Mouse (Mus musculus): ENCODE data around the gene Pum2.
"Not testable (repeated sequence)": the region's sequence is repeated elsewhere in the genome, so short reads cannot be mapped to it uniquely, and the experiment has no call there.

Gene Pum2

DNA sequence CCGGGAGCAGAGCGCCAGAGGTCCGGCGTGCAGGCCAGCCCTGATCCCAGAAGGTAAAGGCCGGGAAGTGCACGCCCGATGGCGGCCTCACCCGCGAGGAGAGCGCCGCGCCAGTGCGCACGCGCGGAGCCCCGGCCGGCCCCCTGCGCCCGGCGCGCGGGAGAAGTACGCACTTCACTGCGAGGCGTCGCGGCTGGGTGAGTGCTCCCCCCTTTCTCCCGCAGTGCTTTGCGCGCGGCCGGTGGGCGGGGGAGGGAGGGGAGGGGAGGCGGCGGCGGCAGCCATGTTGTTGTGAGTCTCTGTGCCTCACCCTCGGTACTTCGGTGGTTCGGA, at the start of gene Pum2:
Gene Pum2 (plus strand): TSS at position 161 of the 333 bp plus-strand sequence.
- in situ Hi-C loops (cut with MboI; ENCODE audit: low pct_unique_long_range_greater_than_20kb in 1 of 2, low sequenced_read_pairs in 2 of 2, unreplicated experiment in 1 of 2): no loop called here

DNA sequence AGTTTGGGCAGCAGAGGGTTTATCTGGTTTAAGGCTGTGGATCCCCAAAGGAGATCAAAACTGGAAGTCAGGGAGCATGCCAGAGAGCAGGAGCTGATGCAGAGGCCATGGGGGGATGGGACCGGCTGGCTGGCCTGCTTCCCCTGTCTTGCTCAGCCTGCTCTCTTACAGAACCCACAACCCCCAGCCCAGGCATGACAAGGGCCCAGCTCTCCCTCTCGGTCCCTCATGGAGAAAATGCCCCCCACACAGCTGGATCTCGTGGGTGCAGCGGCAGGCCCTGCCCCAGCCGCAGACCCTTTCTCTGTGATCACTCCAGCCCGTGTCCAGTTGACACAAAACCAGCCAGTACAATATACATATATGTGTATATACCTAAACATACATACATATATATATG, 44.4 kb upstream of the Pum2 start:
- in situ Hi-C loops (cut with MboI; ENCODE audit: low pct_unique_long_range_greater_than_20kb in 1 of 2, low sequenced_read_pairs in 2 of 2, unreplicated experiment in 1 of 2): no loop called here

DNA sequence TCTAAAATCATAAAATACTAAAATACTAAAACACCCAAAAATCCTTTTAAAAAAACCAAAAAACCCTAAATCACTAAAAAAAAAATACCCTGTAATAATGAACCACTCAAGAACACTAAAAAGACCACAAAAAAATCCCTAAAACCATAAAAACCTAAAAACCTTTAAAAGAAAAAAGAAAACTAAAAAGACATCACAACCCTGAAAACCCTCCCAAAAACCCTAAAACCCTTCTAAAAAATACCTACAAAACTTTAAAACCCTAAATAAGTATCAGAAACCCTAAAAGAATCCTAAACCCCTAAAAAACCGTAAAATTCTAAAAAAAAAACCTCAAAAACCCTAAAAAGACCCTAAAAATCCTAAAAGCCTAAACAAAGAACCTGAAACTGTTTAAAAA, 42.2 kb upstream of the Pum2 start:
- in situ Hi-C loops (cut with MboI; ENCODE audit: low pct_unique_long_range_greater_than_20kb in 1 of 2, low sequenced_read_pairs in 2 of 2, unreplicated experiment in 1 of 2): no loop called here

DNA sequence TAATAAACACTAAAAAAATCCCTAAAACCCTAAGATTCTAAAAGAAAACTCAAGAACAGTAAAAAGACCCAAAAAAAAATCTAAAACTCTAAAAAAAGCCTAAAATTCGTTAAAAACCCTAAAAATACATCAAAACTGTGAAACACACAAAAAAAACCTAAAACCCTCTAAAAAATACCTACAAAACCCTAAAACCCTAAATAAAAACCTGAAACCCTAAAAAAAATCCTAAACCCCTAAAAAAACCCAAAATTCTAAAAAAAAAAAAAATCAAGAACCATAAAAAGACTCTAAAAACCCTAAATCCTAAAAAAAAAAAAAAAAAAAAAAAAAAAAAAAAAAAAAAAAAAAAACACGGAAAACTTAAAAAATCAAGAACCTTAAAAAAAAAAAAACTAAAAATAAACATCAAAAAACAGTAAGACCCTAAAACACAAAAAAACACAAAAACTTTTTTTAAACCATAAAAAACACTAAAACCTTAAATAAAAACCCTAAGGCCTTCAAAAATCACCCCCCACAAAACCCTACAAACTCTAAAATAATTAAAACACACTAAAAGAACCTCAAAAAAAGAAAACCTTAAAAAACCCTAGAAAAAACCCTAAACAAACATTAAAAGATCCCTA, 41.1 kb upstream of the Pum2 start:
- in situ Hi-C loops (cut with MboI; ENCODE audit: low pct_unique_long_range_greater_than_20kb in 1 of 2, low sequenced_read_pairs in 2 of 2, unreplicated experiment in 1 of 2): no loop called here

DNA sequence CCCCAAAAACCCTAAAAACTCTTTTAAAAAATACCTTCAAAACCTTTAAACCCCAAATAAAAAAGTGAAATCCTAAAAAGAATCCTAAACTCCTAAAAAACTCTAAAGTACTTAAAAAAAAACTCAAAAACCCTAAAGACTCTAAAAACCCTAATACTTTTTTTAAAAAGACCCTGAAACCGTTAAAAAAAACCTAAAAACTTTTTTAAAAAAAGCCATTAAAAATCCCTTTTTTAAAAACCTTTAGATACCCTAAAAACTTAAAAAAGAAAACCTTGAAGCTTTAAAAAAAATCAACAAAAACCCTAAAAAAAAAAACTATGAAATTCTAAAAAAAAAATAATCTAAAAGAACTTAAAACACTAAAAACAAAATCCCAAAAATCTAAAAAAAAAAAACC, 39.6 kb upstream of the Pum2 start:
- in situ Hi-C loops (cut with MboI; ENCODE audit: low pct_unique_long_range_greater_than_20kb in 1 of 2, low sequenced_read_pairs in 2 of 2, unreplicated experiment in 1 of 2): no loop called here

DNA sequence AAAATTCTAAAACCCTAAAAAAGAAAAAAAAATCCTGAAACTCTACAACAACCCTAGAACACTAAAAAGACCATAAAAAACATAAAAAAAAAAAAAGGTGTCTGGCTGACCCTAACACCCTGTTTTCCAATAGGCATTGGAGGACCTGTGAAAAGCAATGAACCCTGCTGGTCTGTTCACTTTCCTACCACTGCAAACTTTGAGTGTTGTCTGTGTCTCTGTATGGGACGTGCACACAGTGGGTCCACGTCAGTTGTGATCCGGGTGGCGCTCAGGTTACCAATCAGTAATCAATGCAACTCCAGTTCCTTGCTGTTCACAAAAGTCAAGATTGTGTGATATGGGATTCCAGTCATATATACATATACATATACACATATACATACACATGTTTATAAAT, 38.4 kb upstream of the Pum2 start:
- in situ Hi-C loops (cut with MboI; ENCODE audit: low pct_unique_long_range_greater_than_20kb in 1 of 2, low sequenced_read_pairs in 2 of 2, unreplicated experiment in 1 of 2): no loop called here

DNA sequence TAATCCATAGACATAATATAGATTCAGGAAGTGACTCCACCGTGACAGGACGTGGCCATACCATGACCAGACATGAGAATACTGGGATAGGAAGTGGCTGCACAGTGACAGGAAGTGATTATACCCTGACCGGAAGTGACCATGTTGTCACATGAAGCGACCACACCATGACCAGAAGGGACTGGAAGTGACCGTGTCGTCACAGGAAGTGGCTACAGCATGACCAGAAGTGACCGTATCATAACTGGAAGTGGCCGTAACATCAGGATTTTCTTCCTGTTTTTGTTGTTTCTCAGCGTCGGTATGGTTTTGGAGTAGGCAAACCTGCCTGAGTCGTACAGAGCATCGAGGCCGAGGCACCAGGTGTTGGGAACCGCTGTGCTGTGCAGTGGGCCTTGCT, 37.0 kb upstream of the Pum2 start:
- in situ Hi-C loops (cut with MboI; ENCODE audit: low pct_unique_long_range_greater_than_20kb in 1 of 2, low sequenced_read_pairs in 2 of 2, unreplicated experiment in 1 of 2): no loop called here

DNA sequence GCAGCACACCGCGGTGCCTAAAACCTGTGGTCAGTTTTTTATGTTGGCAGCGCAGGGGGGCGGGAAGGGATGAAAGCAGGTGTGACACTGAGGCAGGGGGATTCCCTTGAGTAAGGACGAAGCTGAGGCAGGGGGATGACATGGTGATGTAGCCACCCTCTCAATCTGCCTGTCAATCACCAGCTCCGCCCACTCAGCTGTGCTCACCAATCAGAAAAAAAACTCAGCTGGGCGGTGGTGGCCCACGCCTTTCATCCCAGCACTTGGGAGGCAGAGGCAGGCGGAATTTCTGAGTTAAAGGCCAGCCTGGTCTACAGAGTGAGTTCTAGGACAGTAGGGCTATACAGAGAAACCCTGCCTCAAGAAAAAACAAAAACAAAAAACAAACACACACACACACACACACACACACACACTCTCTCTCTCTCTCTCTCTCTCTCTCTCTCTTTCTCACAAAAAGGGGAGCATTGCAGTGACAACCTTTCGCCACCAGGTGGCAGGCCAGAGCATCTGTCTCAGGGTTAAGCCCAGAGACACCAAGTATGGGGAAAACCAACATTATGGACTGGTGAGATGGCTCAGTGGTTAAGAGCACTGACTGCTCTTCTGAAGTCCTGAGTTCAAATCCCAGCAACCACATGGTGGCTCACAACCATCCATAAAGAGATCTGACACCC, 35.4 kb upstream of the Pum2 start:
- in situ Hi-C loops (cut with MboI; ENCODE audit: low pct_unique_long_range_greater_than_20kb in 1 of 2, low sequenced_read_pairs in 2 of 2, unreplicated experiment in 1 of 2): not testable (repeated sequence)

DNA sequence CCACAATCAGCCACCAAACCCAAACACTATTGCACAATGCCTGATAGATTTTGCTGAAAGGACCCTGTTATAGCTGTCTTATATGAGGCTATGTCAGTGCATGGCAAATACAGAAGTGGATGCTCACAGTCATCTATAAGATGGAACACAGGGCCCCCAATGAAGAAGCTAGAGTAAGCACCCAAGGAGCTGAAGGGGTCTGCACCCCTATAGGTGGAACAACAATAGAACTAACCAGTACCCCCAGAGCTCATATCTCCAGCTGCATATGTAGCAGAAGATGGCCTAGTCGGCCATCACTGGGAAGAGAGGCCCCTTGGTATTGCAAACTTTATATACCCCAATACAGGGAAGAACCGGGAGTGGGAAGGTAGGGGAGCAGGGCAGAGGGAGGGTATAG, 33.7 kb upstream of the Pum2 start:
- in situ Hi-C loops (cut with MboI; ENCODE audit: low pct_unique_long_range_greater_than_20kb in 1 of 2, low sequenced_read_pairs in 2 of 2, unreplicated experiment in 1 of 2): not testable (repeated sequence)

DNA sequence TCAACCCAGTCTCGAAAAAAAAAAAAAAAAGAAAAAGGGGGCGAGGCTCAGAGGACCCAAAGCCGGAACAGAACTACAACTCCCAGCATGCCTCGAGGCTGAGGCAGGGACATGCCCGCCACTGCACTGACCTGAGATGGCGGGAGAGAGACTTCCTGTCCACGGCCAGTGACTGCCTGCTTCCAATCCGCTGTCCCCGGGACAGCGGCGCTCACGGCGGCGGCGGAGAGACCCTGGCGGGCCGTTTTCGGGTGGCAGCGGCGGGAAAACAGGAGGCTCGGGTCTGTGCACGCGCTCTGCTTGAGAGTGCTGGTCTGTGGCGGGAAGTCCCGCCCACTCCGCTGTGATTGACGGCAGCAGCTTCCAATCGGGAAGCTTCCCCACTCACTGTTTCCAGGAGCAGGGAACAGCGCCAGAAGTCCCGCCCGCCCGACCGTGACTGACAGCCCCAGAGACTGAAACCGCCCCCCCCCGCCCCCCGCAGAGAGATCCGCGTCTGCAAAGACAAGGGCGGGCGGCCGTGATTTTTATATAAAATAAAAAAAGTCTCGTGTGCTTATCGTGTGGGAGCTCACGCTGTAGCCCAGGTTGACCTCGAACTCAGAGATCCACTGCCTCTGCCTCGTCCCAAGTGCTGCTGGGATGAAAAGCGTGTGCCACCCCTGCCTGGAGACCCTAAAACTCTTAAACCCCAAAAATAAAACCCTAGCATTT, 33.1 kb upstream of the Pum2 start:
- in situ Hi-C loops (cut with MboI; ENCODE audit: low pct_unique_long_range_greater_than_20kb in 1 of 2, low sequenced_read_pairs in 2 of 2, unreplicated experiment in 1 of 2): no loop called here

DNA sequence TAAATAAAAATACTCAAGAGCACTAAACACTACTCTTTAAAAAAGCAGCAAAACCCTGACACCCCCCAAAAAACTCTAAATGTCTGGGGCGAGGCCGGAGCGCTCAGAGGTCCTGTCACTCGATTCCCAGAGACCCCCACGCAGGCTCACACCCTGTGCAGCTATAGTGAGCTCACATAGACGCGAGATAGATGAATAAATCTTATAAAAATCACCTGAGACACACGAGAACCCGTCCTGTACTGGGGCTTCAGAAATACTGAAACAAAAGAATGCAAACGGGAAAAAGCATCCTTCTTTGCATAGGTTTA, 32.6 kb upstream of the Pum2 start:
- in situ Hi-C loops (cut with MboI; ENCODE audit: low pct_unique_long_range_greater_than_20kb in 1 of 2, low sequenced_read_pairs in 2 of 2, unreplicated experiment in 1 of 2): no loop called here

DNA sequence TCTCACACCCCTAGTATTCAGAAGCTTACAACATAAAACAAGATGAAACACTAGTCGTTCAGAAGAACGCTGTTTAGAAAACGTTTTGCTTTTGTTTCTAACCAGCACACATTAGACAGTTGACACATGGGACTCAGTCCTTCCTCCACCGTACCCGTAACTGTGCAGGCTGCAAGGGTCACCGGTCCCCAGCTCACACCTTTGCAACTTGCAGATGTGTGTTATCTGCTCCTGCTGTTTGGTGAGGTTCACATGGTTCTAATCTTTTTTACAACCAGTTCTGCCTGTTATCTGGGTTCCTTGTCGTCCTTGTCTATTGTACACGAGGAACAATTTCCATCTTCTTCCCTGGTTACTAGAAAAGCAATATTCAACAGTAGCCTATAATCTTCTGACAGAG, 25.7 kb upstream of the Pum2 start:
- in situ Hi-C loops (cut with MboI; ENCODE audit: low pct_unique_long_range_greater_than_20kb in 1 of 2, low sequenced_read_pairs in 2 of 2, unreplicated experiment in 1 of 2): not testable (repeated sequence)

DNA sequence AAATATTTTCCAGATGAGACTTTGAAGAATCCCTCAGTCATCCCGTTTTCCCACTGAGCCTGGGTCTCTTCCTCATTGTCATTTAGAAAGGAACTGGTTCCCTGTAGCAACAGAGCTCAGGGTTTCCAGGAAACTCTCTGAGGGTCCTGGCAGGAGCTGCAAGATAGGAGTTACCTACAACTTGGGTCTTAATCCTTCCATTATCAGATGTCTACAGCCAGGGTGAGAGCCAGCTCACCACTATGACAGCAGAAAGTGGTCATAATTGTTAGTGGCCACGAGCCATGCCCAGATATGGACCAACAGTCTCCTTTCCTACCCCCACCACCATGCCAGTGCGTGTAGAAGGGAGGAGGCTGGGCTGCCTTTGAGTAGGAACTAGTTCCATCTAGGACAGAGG, 23.9 kb upstream of the Pum2 start:
- in situ Hi-C loops (cut with MboI; ENCODE audit: low pct_unique_long_range_greater_than_20kb in 1 of 2, low sequenced_read_pairs in 2 of 2, unreplicated experiment in 1 of 2): not testable (repeated sequence)

DNA sequence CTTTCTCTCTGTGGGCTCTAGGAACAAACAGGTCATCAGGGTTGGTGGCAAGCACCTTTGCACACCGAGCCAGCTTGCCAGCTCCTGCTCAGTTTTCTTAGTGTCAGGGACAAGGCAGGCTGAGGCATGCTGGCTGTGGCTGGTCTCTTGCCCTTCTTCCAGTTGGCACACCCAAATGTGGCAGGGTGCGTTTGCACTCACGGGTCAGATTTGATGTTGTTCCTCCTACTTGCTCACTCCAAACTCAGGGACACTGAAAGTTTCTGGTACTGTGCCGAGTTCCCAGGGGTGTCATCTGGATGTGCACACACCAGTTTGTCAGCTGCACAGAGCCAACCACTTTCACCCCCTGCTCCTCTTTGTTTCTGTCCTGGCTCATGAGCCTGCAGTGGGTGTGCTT, 17.3 kb upstream of the Pum2 start:
- in situ Hi-C loops (cut with MboI; ENCODE audit: low pct_unique_long_range_greater_than_20kb in 1 of 2, low sequenced_read_pairs in 2 of 2, unreplicated experiment in 1 of 2): no loop called here

DNA sequence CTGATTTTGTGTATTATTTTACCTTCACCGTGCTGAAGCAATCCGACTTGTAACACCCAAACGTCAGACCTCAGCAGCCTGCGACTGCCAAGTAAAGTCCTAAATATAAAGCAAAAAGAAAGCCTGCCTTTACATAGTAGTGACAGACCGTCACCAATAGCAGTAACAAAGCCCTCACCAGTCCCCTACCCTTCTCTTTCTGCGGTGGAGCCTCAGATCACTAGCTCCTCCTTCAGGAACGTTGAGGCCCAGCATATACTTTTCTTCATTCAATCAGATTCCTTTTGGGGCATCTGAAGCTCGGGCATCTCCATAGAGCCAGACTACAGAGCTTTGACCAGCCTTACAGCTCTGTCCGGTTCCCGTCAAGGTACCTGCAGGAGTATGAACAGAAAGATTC, 16.8 kb upstream of the Pum2 start:
- in situ Hi-C loops (cut with MboI; ENCODE audit: low pct_unique_long_range_greater_than_20kb in 1 of 2, low sequenced_read_pairs in 2 of 2, unreplicated experiment in 1 of 2): no loop called here

DNA sequence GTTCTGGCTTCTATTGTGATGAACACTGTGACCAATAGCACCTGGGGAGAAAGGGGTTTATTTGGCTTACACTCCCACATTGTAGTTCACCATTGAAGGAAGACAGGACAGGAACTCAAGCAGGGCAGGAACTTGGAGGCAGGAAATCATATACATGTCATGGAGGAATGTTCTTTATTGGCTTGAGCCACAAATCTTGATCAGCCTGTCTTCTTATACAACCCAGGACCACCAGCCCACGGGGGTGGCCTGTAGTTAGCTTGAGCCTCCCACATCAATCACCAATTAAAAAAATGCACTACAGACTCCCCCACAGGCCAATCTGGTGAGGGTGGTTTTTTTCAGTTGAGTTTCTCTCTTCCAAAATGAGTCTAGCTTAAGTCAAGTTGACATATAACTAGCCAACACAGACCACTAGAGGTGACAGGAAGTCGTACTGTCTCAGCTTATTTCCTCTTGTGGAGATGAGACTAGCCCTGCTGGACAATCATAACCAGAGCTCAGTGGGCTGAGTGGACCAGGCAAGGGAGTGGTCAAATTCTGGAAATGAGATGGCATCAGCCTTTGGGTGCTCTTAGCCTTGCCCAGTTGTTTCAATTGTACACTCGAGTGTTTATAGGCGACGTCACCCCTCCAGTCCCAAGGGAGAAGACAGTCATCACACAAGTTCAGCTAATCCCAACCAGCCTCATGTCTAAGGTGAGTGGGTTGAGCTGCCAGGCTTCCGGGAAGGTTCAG, 16.1 kb upstream of the Pum2 start:
- in situ Hi-C loops (cut with MboI; ENCODE audit: low pct_unique_long_range_greater_than_20kb in 1 of 2, low sequenced_read_pairs in 2 of 2, unreplicated experiment in 1 of 2): no loop called here

DNA sequence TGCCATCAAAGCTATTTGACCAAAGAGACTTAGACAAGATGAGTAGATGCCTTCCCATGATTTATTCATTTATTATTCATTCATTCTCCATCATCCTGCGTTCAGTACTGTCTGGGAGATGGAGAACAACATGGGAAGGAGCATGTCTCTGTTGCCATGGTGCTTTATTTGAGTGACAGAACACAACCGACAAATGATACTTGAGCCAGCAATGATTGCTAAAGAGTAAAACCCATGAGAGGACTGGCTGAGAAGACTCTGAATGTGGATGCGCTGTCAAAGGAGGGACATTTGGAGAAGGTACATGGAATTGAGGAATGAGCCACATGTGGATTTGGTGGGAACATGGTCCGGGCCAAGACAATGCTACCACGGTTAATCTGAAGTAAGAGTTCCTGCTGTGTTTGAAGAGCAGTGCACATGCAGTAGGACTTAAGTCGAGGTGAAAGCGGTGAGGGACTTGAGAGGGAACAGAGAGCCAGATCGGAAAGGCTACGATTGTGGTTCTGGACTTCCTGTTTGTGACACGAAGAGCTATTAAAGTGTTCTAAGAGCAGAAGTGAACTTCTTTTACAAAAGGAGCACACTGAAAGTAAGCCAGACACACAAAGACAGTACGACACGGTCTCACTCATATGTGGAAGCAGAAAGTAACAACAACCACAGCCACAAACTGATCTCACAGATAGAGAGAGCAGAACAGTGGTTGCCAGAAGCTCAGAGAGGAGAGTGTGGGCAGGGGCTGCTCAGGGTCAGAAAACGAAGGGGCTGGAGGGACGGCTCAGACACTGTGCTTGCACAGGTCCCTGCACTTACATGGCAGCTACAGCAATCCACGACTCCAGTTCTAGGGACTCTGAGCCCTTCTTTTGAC, 14.3 kb upstream of the Pum2 start:
- in situ Hi-C loops (cut with MboI; ENCODE audit: low pct_unique_long_range_greater_than_20kb in 1 of 2, low sequenced_read_pairs in 2 of 2, unreplicated experiment in 1 of 2): no loop called here

DNA sequence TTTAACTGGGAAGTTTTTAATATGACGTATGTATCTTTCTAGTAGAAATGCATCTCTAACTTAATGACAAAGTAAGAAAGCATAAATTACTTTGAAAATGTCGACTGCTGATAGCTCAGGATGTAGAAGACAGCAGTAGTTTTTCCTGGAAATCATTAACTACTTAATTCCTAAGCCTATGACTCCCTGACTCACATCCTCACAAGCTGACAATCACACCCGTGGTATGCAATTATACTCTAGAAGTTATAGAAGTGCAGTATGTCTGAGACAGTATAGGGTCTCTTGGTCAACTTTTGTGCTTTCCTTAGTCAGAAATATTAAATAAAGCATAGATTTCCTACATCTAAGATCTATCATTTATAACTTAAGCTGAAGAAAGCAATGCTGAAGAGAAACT, 12.2 kb upstream of the Pum2 start:
- in situ Hi-C loops (cut with MboI; ENCODE audit: low pct_unique_long_range_greater_than_20kb in 1 of 2, low sequenced_read_pairs in 2 of 2, unreplicated experiment in 1 of 2): no loop called here

DNA sequence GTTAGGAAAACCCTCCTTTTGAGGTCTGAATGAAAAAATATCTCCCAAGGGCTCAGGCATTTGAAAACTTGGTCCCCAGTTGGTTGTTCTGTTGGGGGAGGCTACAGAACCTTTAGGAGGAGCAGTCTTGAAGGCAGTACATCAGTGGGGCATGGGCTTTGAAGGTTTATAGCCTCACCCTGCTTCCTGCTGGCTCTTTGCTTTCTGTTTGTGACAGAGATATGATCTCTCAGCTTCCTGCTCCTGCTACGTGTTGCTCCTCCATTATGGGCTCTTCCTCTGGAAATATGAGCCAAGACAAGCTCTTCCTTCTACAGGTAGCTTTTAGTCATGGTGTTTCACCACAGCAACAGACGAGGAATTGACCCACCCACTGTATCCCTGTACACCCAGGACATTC, 11.8 kb upstream of the Pum2 start:
- in situ Hi-C loops (cut with MboI; ENCODE audit: low pct_unique_long_range_greater_than_20kb in 1 of 2, low sequenced_read_pairs in 2 of 2, unreplicated experiment in 1 of 2): no loop called here
